Mouse (Mus musculus): ENCODE measurements around the gene Dld. TPM values are rescaled to one million over a fixed set of nuclear protein-coding genes. Genes with fewer than 3 reads are reported as not detected.

The Dld gene
- polyA plus RNA-seq, 2 experiments = 72.2 to 119 TPM

- Histone ChIP-seq H3K4me1 (ENCODE audit: control insufficient read depth, insufficient read depth, low read length) (no peaks in the 10 kb centered on the region), H3K9ac (ENCODE audit: low read depth, low read length, severe bottlenecking) (no peak overlapping the region), H3K36me3 (ENCODE audit: control insufficient read depth, insufficient read depth, low read length) (no peaks in the 10 kb centered on the region), H3K4me3 (replicated peaks; ENCODE audit: low read length) (no peak overlapping the region), H3K9me3 (ENCODE audit: control insufficient read depth, low read length) (no peaks in the 10 kb centered on the region), H3K4me2 (replicated peaks; ENCODE audit: low read depth, low read length, severe bottlenecking) (no peak overlapping the region), H3K27ac (replicated peaks; ENCODE audit: low read depth, low read length) (no peak overlapping the region), H3K27me3 (ENCODE audit: control insufficient read depth, insufficient read depth, low read length) (no peaks in the 10 kb centered on the region)
- no peak for DNase-seq (ENCODE audit: low spot score)
- 84% methylated on average over 5 of the region's 5 CpGs for WGBS
- ATAC-seq (ENCODE audit: low FRiP score, low read depth) = no peak
- TF ChIP-seq POLR2A (IDR thresholded peaks at IDR 0.05; ENCODE audit: borderline replicate concordance, extremely low read depth, insufficient read depth, insufficient read length) = no peak
Measured at GRCm38 (mm10) chr12:31367721-31368120, 16.5 kb upstream of the Dld start.

GRCm38 (mm10) chr12:31366428-31366827, 15.2 kb upstream of the Dld start:
- Histone ChIP-seq H3K4me1 (ENCODE audit: control insufficient read depth, insufficient read depth, low read length) (no peaks in the 10 kb centered on the region), H3K4me2 (replicated peaks; ENCODE audit: low read depth, low read length, severe bottlenecking) (no peak overlapping the region), H3K27ac (replicated peaks; ENCODE audit: low read depth, low read length) (no peak overlapping the region), H3K27me3 (ENCODE audit: control insufficient read depth, insufficient read depth, low read length) (no peaks in the 10 kb centered on the region), H3K9me3 (ENCODE audit: control insufficient read depth, low read length) (no peaks in the 10 kb centered on the region), H3K4me3 (replicated peaks; ENCODE audit: low read length) (no peak overlapping the region), H3K9ac (ENCODE audit: low read depth, low read length, severe bottlenecking) (no peak overlapping the region), H3K36me3 (ENCODE audit: control insufficient read depth, insufficient read depth, low read length) (no peaks in the 10 kb centered on the region)
- TF ChIP-seq POLR2A (IDR thresholded peaks at IDR 0.05; ENCODE audit: borderline replicate concordance, extremely low read depth, insufficient read depth, insufficient read length) = no peak
- no peak for DNase-seq (ENCODE audit: low spot score)
- ATAC-seq (ENCODE audit: low FRiP score, low read depth) = no peak
- WGBS = 44% methylated on average over 3 of the region's 3 CpGs

GRCm38 (mm10) chr12:31350191-31350943, 886 bp downstream of the Dld start:
- DNase-seq (ENCODE audit: low spot score) (no peak), ATAC-seq (ENCODE audit: low FRiP score, low read depth) (no peak)
- Histone ChIP-seq H3K4me2 (replicated peaks; ENCODE audit: low read depth, low read length, severe bottlenecking) (peak overlapping the region; percentile 58), H3K4me3 (replicated peaks; ENCODE audit: low read length) (peak overlapping the region; percentile 95), H3K27ac (replicated peaks; ENCODE audit: low read depth, low read length) (no peak overlapping the region), H3K9ac (ENCODE audit: low read depth, low read length, severe bottlenecking) (peak overlapping the region; percentile 90), H3K4me1 (ENCODE audit: control insufficient read depth, insufficient read depth, low read length) (peaks cover 4% of the 10 kb centered on the region), H3K36me3 (ENCODE audit: control insufficient read depth, insufficient read depth, low read length) (peaks cover 19% of the 10 kb centered on the region), H3K27me3 (ENCODE audit: control insufficient read depth, insufficient read depth, low read length) (no peaks in the 10 kb centered on the region), H3K9me3 (ENCODE audit: control insufficient read depth, low read length) (no peaks in the 10 kb centered on the region)
- TF ChIP-seq POLR2A (IDR thresholded peaks at IDR 0.05; ENCODE audit: borderline replicate concordance, extremely low read depth, insufficient read depth, insufficient read length) = no peak
- WGBS = 28% methylated on average over 15 of the region's 15 CpGs

GRCm38 (mm10) chr12:31333261-31333660, 18.0 kb downstream of the Dld start:
- no peaks in the 10 kb centered on the region for H3K4me1 ChIP-seq (ENCODE audit: control insufficient read depth, insufficient read depth, low read length)
- WGBS = 96% methylated on average over 1 of the region's 1 CpGs
- no peak for TF ChIP-seq POLR2A (IDR thresholded peaks at IDR 0.05; ENCODE audit: borderline replicate concordance, extremely low read depth, insufficient read depth, insufficient read length)
- no peaks in the 10 kb centered on the region for H3K27me3 ChIP-seq (ENCODE audit: control insufficient read depth, insufficient read depth, low read length)
- H3K4me3 ChIP-seq (replicated peaks; ENCODE audit: low read length) = no peak overlapping the region
- no peak for DNase-seq (ENCODE audit: low spot score)
- H3K27ac ChIP-seq (replicated peaks; ENCODE audit: low read depth, low read length) = no peak overlapping the region
- no peaks in the 10 kb centered on the region for H3K9me3 ChIP-seq (ENCODE audit: control insufficient read depth, low read length)
- no peak for ATAC-seq (ENCODE audit: low FRiP score, low read depth)
- H3K36me3 ChIP-seq (ENCODE audit: control insufficient read depth, insufficient read depth, low read length) = peaks cover 75% of the 10 kb centered on the region
- H3K4me2 ChIP-seq (replicated peaks; ENCODE audit: low read depth, low read length, severe bottlenecking) = no peak overlapping the region
- no peak overlapping the region for H3K9ac ChIP-seq (ENCODE audit: low read depth, low read length, severe bottlenecking)

GRCm38 (mm10) chr12:31327139-31327538, 24.1 kb downstream of the Dld start:
- no peak overlapping the region for H3K27ac ChIP-seq (replicated peaks; ENCODE audit: low read depth, low read length)
- no peak overlapping the region for H3K9ac ChIP-seq (ENCODE audit: low read depth, low read length, severe bottlenecking)
- H3K27me3 ChIP-seq (ENCODE audit: control insufficient read depth, insufficient read depth, low read length) = no peaks in the 10 kb centered on the region
- no peaks in the 10 kb centered on the region for H3K9me3 ChIP-seq (ENCODE audit: control insufficient read depth, low read length)
- ATAC-seq (ENCODE audit: low FRiP score, low read depth) = no peak
- no peak overlapping the region for H3K4me2 ChIP-seq (replicated peaks; ENCODE audit: low read depth, low read length, severe bottlenecking)
- H3K4me1 ChIP-seq (ENCODE audit: control insufficient read depth, insufficient read depth, low read length) = peaks cover 3% of the 10 kb centered on the region; the same call in 1 of the 2 replicates
- DNase-seq (ENCODE audit: low spot score) = no peak
- no peak overlapping the region for H3K4me3 ChIP-seq (replicated peaks; ENCODE audit: low read length)
- H3K36me3 ChIP-seq (ENCODE audit: control insufficient read depth, insufficient read depth, low read length) = peaks cover 78% of the 10 kb centered on the region
- 88% methylated on average over 9 of the region's 9 CpGs for WGBS
- no peak for TF ChIP-seq POLR2A (IDR thresholded peaks at IDR 0.05; ENCODE audit: borderline replicate concordance, extremely low read depth, insufficient read depth, insufficient read length)
